Mouse (Mus musculus): ENCODE measurements around the gene Tst. TPM values are rescaled to one million over a fixed set of nuclear protein-coding genes. Genes with fewer than 3 reads are reported as not detected.

Tst gene
- total RNA-seq, 1 experiment from 2014 or later, result 3.1 TPM

- no peak for ATAC-seq (ENCODE audit: extremely low read depth, insufficient number of reproducible peaks, low FRiP score, poor library complexity, severe bottlenecking)
Observed at GRCm38 (mm10) chr15:78402423-78402822, 3.3 kb downstream of the Tst start.

GRCm38 (mm10) chr15:78401921-78402320 is 3.8 kb downstream of the Tst start:
- no peak for ATAC-seq (ENCODE audit: extremely low read depth, insufficient number of reproducible peaks, low FRiP score, poor library complexity, severe bottlenecking)

- no peak for ATAC-seq (ENCODE audit: extremely low read depth, insufficient number of reproducible peaks, low FRiP score, poor library complexity, severe bottlenecking)
Observed at GRCm38 (mm10) chr15:78401345-78401744, 4.4 kb downstream of the Tst start.

DNA sequence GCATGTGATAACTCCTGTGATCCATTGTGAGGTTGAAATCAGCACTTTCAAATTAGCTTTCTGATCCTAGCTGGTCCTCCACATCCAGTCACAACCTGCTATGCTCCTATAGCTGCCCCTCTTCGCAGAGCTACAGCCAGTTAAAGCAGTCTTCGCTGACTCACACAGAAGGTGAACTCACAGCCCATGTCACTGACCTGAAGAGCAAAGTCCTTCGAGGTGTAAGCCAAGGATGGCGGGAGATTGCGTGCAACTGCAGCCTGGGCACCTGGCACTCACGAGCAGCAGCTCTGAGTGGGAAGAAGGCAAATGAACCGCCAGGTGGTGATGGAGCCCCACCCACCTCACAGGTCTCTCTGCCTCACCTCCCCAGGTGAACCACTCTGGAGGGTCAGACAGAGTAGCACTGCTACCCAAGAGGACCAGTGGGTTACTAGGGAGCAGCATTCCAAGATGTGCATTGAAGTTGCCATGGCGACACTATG is 10.2 kb downstream of the Tst start, which contains the start of gene Tex33:
TSS of gene Tex33 (minus strand) at position 435 of the 485 bp plus-strand sequence.
- ATAC-seq (ENCODE audit: extremely low read depth, insufficient number of reproducible peaks, low FRiP score, poor library complexity, severe bottlenecking), result no peak

DNA sequence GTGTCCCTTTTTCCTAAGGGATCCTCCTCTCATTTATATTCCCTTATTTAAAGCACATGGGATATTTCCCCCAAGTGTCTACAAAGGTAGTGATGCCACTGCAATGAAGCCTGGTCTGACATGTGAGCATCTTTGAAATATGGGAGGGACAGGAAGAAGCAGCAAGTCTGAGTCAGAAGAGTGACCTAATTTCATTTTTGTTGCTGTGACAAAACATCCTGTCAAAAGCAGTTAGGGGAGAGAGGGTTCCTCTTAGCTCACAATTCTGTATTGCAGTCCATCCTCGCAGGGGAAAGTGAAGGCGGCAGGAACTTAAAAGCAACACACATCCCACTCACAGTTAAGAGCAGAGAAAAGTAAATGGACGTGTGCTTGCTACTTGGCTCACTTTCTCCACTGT is 14.9 kb downstream of the Tst start:
- peak; percentile 39 for ATAC-seq (ENCODE audit: extremely low read depth, insufficient number of reproducible peaks, low FRiP score, poor library complexity, severe bottlenecking)

- ATAC-seq (ENCODE audit: extremely low read depth, insufficient number of reproducible peaks, low FRiP score, poor library complexity, severe bottlenecking), result no peak
Observed at GRCm38 (mm10) chr15:78385564-78385963, 20.1 kb downstream of the Tst start.

GRCm38 (mm10) chr15:78384220-78385116 is 21.2 kb downstream of the Tst start:
- ATAC-seq (ENCODE audit: extremely low read depth, insufficient number of reproducible peaks, low FRiP score, poor library complexity, severe bottlenecking), result no peak

DNA sequence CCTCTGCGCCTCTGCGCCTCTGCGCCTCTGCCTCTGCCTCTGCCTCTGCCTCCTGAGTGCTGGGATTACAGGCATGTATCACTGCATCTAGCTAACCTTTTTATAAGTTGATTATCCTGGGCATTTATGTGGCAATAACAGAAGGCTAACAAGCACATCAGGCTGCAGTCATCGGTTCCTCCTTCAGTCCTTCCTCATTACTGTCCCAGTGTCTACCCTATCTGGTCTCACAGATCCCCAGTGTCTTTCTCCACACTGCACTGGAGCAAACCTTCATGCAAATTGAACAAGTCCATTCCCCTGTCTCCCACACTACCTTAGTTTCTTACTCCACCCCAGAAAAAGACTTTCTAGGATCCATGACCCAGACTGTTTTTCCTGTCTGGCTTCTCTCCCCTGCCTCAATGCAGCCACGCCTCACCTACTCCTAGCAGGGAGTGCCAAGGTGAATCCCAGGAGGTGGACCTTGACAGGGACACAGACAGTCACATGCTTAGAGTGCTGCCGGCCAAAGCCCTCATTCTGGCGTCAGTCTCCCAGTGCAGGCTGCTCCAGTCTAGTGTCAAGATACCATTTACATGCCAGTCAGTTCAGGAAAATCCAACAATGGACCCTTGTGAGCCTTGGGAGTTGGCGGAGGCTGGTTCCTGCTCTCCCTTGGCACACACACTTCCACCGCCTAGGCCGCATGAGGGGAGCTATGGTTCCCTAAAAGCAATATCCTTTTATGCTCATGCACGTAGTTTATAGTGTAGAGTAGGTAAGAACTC is 22.1 kb downstream of the Tst start:
- ATAC-seq (ENCODE audit: extremely low read depth, insufficient number of reproducible peaks, low FRiP score, poor library complexity, severe bottlenecking), result no peak; the same call in 1 of the 2 replicates

GRCm38 (mm10) chr15:78382115-78382514 is 23.6 kb downstream of the Tst start:
- no peak for ATAC-seq (ENCODE audit: extremely low read depth, insufficient number of reproducible peaks, low FRiP score, poor library complexity, severe bottlenecking)

DNA sequence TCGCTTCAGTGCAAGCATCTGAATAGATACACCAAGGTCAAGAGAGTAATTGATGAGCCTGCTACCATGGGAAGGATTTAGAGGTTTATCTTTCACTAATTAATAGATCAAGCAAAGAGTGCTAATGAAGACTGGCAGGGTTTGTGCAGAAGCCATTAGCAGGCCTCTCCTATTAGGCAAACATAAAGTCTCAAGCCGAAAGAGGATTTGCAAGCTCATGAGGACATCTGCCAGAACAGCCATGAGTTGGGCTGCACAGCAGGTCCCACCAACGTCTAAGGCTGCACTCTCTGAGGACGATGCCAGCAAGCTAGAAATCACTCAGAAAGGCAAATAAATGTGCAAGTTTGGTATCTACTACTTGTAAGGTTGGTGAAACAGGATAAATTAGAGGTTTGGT is 25.0 kb downstream of the Tst start:
- ATAC-seq (ENCODE audit: extremely low read depth, insufficient number of reproducible peaks, low FRiP score, poor library complexity, severe bottlenecking), result no peak

DNA sequence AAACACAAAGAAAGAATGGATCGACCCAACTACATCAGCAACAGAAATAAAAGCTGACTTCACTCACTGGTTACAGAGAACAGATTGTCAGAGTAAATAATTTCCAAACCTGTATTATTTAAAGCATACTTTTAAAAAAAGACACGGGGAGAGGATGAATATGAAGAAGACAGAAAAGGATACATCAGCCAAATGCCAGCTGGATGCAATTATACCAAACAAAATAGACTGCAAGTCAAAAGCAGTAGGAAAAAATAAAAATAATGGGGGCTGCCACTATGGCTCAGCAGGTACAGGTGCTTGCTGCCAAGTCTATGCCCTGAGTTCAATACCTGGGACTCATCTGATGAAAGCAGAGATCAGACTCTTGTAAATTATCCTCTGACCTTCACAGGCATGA is 25.5 kb downstream of the Tst start:
- no peak for ATAC-seq (ENCODE audit: extremely low read depth, insufficient number of reproducible peaks, low FRiP score, poor library complexity, severe bottlenecking)

GRCm38 (mm10) chr15:78378556-78378955 is 27.2 kb downstream of the Tst start:
- ATAC-seq (ENCODE audit: extremely low read depth, insufficient number of reproducible peaks, low FRiP score, poor library complexity, severe bottlenecking), result no peak

GRCm38 (mm10) chr15:78377859-78378258 is 27.8 kb downstream of the Tst start:
- no peak for ATAC-seq (ENCODE audit: extremely low read depth, insufficient number of reproducible peaks, low FRiP score, poor library complexity, severe bottlenecking)

GRCm38 (mm10) chr15:78374204-78374603 is 31.5 kb downstream of the Tst start:
- ATAC-seq (ENCODE audit: extremely low read depth, insufficient number of reproducible peaks, low FRiP score, poor library complexity, severe bottlenecking), result no peak

GRCm38 (mm10) chr15:78372796-78373195 is 32.9 kb downstream of the Tst start:
- ATAC-seq (ENCODE audit: extremely low read depth, insufficient number of reproducible peaks, low FRiP score, poor library complexity, severe bottlenecking), result no peak

DNA sequence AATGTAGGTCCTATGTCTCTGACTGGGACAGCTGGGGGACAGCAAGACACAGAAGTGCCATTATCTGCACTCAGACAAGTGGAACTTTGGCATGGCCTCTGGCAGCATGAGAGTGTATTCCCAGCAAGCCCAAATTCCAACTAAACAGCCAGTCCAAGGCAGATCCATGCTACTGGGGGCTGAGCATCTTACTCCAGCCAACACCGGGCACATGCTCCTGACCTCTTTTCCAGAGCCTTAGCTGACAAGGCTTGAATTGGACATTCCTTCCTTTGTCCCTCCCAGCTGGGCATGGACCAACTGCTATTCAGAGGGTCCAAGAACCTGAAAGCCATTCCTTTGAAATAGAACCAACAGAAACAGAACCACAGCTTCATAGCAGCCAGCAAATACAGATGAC is 36.1 kb downstream of the Tst start:
- ATAC-seq (ENCODE audit: extremely low read depth, insufficient number of reproducible peaks, low FRiP score, poor library complexity, severe bottlenecking), result no peak

GRCm38 (mm10) chr15:78368926-78369346 is 36.8 kb downstream of the Tst start:
- peak; percentile 69 for ATAC-seq (ENCODE audit: extremely low read depth, insufficient number of reproducible peaks, low FRiP score, poor library complexity, severe bottlenecking)

GRCm38 (mm10) chr15:78367811-78368210 is 37.9 kb downstream of the Tst start:
- no peak for ATAC-seq (ENCODE audit: extremely low read depth, insufficient number of reproducible peaks, low FRiP score, poor library complexity, severe bottlenecking)

DNA sequence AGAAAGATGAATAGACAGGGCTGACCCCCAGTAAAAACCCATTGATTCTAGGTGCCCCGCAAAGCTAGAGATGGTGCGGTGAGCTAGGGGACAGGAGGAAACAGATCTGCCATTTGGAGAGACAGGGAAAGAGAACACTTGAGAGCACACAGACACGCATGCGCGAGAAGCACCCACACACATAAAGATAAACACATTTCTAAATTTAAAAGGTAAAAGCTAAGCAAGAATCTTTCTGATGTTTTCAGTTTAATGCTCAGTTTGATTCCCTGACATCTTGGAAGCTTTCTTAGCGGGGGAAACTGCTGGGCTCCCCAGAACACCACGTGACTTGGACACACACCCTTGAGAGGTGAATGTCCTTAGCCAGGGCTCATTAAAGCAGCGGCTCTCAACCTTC is 38.8 kb downstream of the Tst start:
- no peak for ATAC-seq (ENCODE audit: extremely low read depth, insufficient number of reproducible peaks, low FRiP score, poor library complexity, severe bottlenecking)

- no peak for ATAC-seq (ENCODE audit: extremely low read depth, insufficient number of reproducible peaks, low FRiP score, poor library complexity, severe bottlenecking)
Observed at GRCm38 (mm10) chr15:78365916-78366315, 39.8 kb downstream of the Tst start.

Measured in neutrophil, adult 5-6 weeks (primary cell).